Mouse (Mus musculus) right cerebral cortex, adult 2 months (tissue): Measurements from ENCODE around the gene Mcfd2.

Source experiments
- DNase-seq, 2 experiments: peaks; one replicate each; pipeline ENCODE4 v3.0.0; 2021 to 2022; ENCODE audit warnings: low spot score in 2 of 2

The Mcfd2 gene

GRCm38 (mm10) chr17:87288131-87288530 is 22.4 kb upstream of the Mcfd2 start:
- no peak for DNase-seq

- DNase-seq = no peak
Observed at GRCm38 (mm10) chr17:87287197-87287777, 21.6 kb upstream of the Mcfd2 start.

- no peak for DNase-seq
Observed at GRCm38 (mm10) chr17:87286481-87287143, 20.9 kb upstream of the Mcfd2 start.

- DNase-seq = no peak
Observed at GRCm38 (mm10) chr17:87285731-87286465, 20.2 kb upstream of the Mcfd2 start.

- peak in 1 of 2 experiments; percentile 24 for DNase-seq
Observed at GRCm38 (mm10) chr17:87284482-87285040, 18.8 kb upstream of the Mcfd2 start.

GRCm38 (mm10) chr17:87283755-87284481 is 18.2 kb upstream of the Mcfd2 start:
- no peak for DNase-seq

GRCm38 (mm10) chr17:87283055-87283754 is 17.5 kb upstream of the Mcfd2 start:
- peak; percentile 32 to 47 for DNase-seq

- peak; percentile 92 to 93 for DNase-seq
Observed at GRCm38 (mm10) chr17:87282706-87283053, 16.9 kb upstream of the Mcfd2 start, which contains the start of gene Ttc7. TSS of gene Ttc7 (plus strand) at chr17:87282886.

- peak; percentile 56 to 74 for DNase-seq
Observed at GRCm38 (mm10) chr17:87282007-87282705, 16.4 kb upstream of the Mcfd2 start.

- no peak for DNase-seq
Observed at GRCm38 (mm10) chr17:87275363-87276341, 9.9 kb upstream of the Mcfd2 start.

GRCm38 (mm10) chr17:87269454-87269853 is 3.7 kb upstream of the Mcfd2 start:
- DNase-seq = no peak

GRCm38 (mm10) chr17:87264927-87265791 is 576 bp downstream of the Mcfd2 start:
- no peak for DNase-seq

GRCm38 (mm10) chr17:87264054-87264830 is 1.5 kb downstream of the Mcfd2 start:
- DNase-seq = no peak

GRCm38 (mm10) chr17:87263401-87263800 is 2.3 kb downstream of the Mcfd2 start:
- DNase-seq = no peak

GRCm38 (mm10) chr17:87255672-87256071 is 10.1 kb downstream of the Mcfd2 start:
- no peak for DNase-seq

- DNase-seq = no peak
Observed at GRCm38 (mm10) chr17:87254384-87254783, 11.4 kb downstream of the Mcfd2 start.

GRCm38 (mm10) chr17:87246103-87246502 is 19.6 kb downstream of the Mcfd2 start:
- DNase-seq = no peak

- no peak for DNase-seq
Observed at GRCm38 (mm10) chr17:87237826-87238225, 27.9 kb downstream of the Mcfd2 start.
